8 mouse cellular contexts compared by ENCODE assay signal in the genomic region with DNA sequence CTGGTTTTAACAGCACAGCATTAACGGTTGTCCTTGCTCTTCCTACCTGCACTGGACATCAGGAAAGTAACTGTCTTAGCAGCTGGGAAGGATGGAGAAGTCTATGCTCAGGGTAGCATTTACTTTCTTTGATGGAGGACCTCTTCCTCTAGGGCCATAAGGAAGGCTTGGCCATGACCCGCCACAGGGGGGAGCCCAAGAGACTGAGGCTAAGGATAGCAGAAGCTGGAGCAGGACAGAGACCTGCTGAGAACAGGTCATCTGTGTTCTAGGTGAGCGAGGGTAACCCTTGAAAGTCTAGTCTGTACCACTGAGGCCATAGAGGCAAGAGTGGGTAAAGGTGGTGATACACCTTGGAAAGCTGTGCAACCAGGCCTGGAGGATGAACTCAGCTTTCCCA. TPM values are rescaled to one million over a fixed set of nuclear protein-coding genes. Genes with fewer than 3 reads are reported as not detected.
DNase-seq lines count a peak whose midpoint lies in the region; ATAC-seq lines count a peak whose summit lies in the region.

No protein-coding gene starts in this region.

- DNase-seq in kidney, adult 11 months: peak; percentile 45
- DNase-seq in adipocyte (ENCODE audit: low spot score): peak; percentile 65
- peak; percentile 46 for DNase-seq in embryo, embryonic 9.5 days (ENCODE audit: extremely low spot score)
- DNase-seq in kidney, postnatal 25 days: peak; percentile 74 to 84
- DNase-seq in lung, postnatal 10 days: peak; percentile 68
- DNase-seq in spleen, postnatal 36 days (ENCODE audit: low spot score in 2 of 2): peak; percentile 23 to 33
- no peak for DNase-seq in forebrain, embryonic 14.5 days (ENCODE audit: low spot score)

- H3K4me1 ChIP-seq in kidney, embryonic 14.5 days (ENCODE audit: control insufficient read depth, insufficient read depth, low read length): peaks cover 8% of the 10 kb centered on the region; the same call in 1 of the 2 replicates
- peaks cover 3% of the 10 kb centered on the region; the same call in 1 of the 2 replicates for H3K4me1 ChIP-seq in forebrain, embryonic 14.5 days (ENCODE audit: control insufficient read depth, insufficient read depth, low read length)

- no peak overlapping the region for H3K4me2 ChIP-seq in kidney, embryonic 14.5 days (replicated peaks; ENCODE audit: low read depth, low read length)
- no peak overlapping the region for H3K4me2 ChIP-seq in forebrain, embryonic 14.5 days (ENCODE audit: low read length)

- H3K27ac ChIP-seq in kidney, embryonic 14.5 days (ENCODE audit: low read depth, low read length): no peak overlapping the region
- H3K27ac ChIP-seq in forebrain, embryonic 14.5 days (ENCODE audit: low read depth, low read length): no peak overlapping the region

- H3K9ac ChIP-seq in kidney, embryonic 14.5 days (ENCODE audit: low read depth, low read length): no peak overlapping the region
- no peak overlapping the region for H3K9ac ChIP-seq in forebrain, embryonic 14.5 days (ENCODE audit: low read length)

- ATAC-seq in kidney, embryonic 14.5 days (ENCODE audit: low FRiP score, low TSS enrichment): no peak
- no peak for ATAC-seq in forebrain, embryonic 14.5 days

- 57% methylated on average over 3 of the region's 3 CpGs for WGBS in kidney, embryonic 14.5 days
- WGBS in forebrain, embryonic 14.5 days: 49% methylated on average over 3 of the region's 3 CpGs

- no peaks in the 10 kb centered on the region for H3K36me3 ChIP-seq in kidney, embryonic 14.5 days (ENCODE audit: control insufficient read depth, insufficient read depth, low read length)
- H3K36me3 ChIP-seq in forebrain, embryonic 14.5 days (ENCODE audit: control insufficient read depth, insufficient read depth, low read length): no peaks in the 10 kb centered on the region

- H3K4me3 ChIP-seq in kidney, embryonic 14.5 days (ENCODE audit: low read length): no peak overlapping the region
- H3K4me3 ChIP-seq in forebrain, embryonic 14.5 days (ENCODE audit: low read depth, low read length): no peak overlapping the region

- H3K27me3 ChIP-seq in kidney, embryonic 14.5 days (ENCODE audit: control insufficient read depth, insufficient read depth, low read length): no peaks in the 10 kb centered on the region
- H3K27me3 ChIP-seq in forebrain, embryonic 14.5 days (replicated peaks; ENCODE audit: control insufficient read depth, insufficient read depth, low read length): no peaks in the 10 kb centered on the region

- H3K9me3 ChIP-seq in kidney, embryonic 14.5 days (ENCODE audit: control insufficient read depth, low read length): no peaks in the 10 kb centered on the region
- no peaks in the 10 kb centered on the region for H3K9me3 ChIP-seq in forebrain, embryonic 14.5 days (replicated peaks; ENCODE audit: control insufficient read depth, low read length)

RNA-seq across cellular contexts. Expression of gene Tenm4, which starts 19.8 kb away (rescaled TPM):
- 41.4 and 51.0 TPM in 2 replicates for polyA plus RNA-seq in kidney, embryonic 14.5 days (2014; fragmentation: Nextera tagmentation; extraction: Ambion mirVana)
- 48.9 and 70.1 TPM in 2 replicates for polyA plus RNA-seq in forebrain, embryonic 14.5 days (2014; fragmentation: Nextera tagmentation; extraction: Ambion mirVana)
